Mouse (Mus musculus) kidney, embryonic 14.5 days (tissue): Measurements from ENCODE around the gene Acss3. TPM values are rescaled to one million over a fixed set of nuclear protein-coding genes. Genes with fewer than 3 reads are reported as not detected.

Source experiments
- ATAC-seq: fragments of 200-750 bp; cut with Nextera tagmentation; 2 replicates; pipeline ENCODE4 v1.8.0; 2017; ENCODE audit warnings: moderate number of reproducible peaks, mild to moderate bottlenecking, moderate TSS enrichment, moderate library complexity; ENCODE audit not compliant: low FRiP score, low TSS enrichment
- H3K27ac ChIP-seq: fragments of 300-500 bp; sonication (generic); 2 replicates; pipeline ENCODE4 v1.5.1; 2014; ENCODE audit warnings: low read depth, mild to moderate bottlenecking, low read length, moderate library complexity, mixed read lengths
- H3K27me3 ChIP-seq: fragments of 300-500 bp; sonication (generic); 2 replicates; pipeline ENCODE4 v1.6.1; 2014; ENCODE audit warnings: mild to moderate bottlenecking, low read length; ENCODE audit not compliant: control insufficient read depth, insufficient read depth
- H3K36me3 ChIP-seq: fragments of 300-500 bp; sonication (generic); 2 replicates; pipeline ENCODE4 v1.6.1; 2014; ENCODE audit warnings: low read length, mixed read lengths; ENCODE audit not compliant: control insufficient read depth, insufficient read depth
- H3K4me1 ChIP-seq: fragments of 300-500 bp; sonication (generic); 2 replicates; pipeline ENCODE4 v1.6.1; 2014; ENCODE audit warnings: low read length, mixed read lengths; ENCODE audit not compliant: control insufficient read depth, insufficient read depth
- H3K4me2 ChIP-seq: fragments of 300-500 bp; sonication (generic); replicated peaks from 2 replicates; pipeline ENCODE4 v1.6.1; 2014; ENCODE audit warnings: low read depth, mild to moderate bottlenecking, low read length
- H3K4me3 ChIP-seq: fragments of 300-500 bp; sonication (generic); 2 replicates; pipeline ENCODE4 v1.5.1; 2014; ENCODE audit warnings: mild to moderate bottlenecking, low read length
- H3K9ac ChIP-seq: fragments of 300-500 bp; sonication (generic); 2 replicates; pipeline ENCODE4 v1.6.1; 2014; ENCODE audit warnings: low read depth, mild to moderate bottlenecking, low read length, moderate library complexity
- H3K9me3 ChIP-seq: fragments of 300-500 bp; sonication (generic); 2 replicates; pipeline ENCODE4 v1.6.1; 2016; ENCODE audit warnings: low read length; ENCODE audit not compliant: control insufficient read depth
- WGBS: fragments of 180-500 bp; shearing (Covaris S2); extraction: QIAGEN DNeasy Blood & Tissue Kit; methylation state at CpG from one replicate; pipeline ENCODE4 v1.1.7; 2014; 5-methylcytosine and 5-hydroxymethylcytosine counted together
- polyA plus RNA-seq: library from polyadenylated mRNA; unstranded; fragments of >200 nt; fragmentation: Nextera tagmentation; extraction: Ambion mirVana; gene quantifications from 2 replicates; pipeline ENCODE4 v1.2.1, GENCODE M21; 2014

Gene Acss3
- 2.5 and 3.4 TPM in 2 replicates for polyA plus RNA-seq

GRCm38 (mm10) chr10:107123529-107124335, at the start of gene Acss3:
Gene Acss3, minus strand, starts transcription at chr10:107123668.
- peak within 1 kb of the TSS; percentile 51 for H3K4me3 ChIP-seq
- no peak within 1 kb of the TSS for H3K27ac ChIP-seq
- H3K9ac ChIP-seq = peak within 1 kb of the TSS; percentile 66
- no peaks in the 10 kb centered on the region for H3K9me3 ChIP-seq
- no peaks in the 10 kb centered on the region for H3K36me3 ChIP-seq
- peak within 1 kb of the TSS; percentile 78 for H3K4me2 ChIP-seq
- H3K27me3 ChIP-seq = no peaks in the 10 kb centered on the region
- no peaks in the 10 kb centered on the region for H3K4me1 ChIP-seq
- peak; percentile 98 for ATAC-seq
- 3% methylated on average over 17 of the region's 17 CpGs for WGBS

- no peak overlapping the region for H3K27ac ChIP-seq
- WGBS = 80% methylated on average over 3 of the region's 3 CpGs
- ATAC-seq = no peak
- H3K4me2 ChIP-seq = no peak overlapping the region
- H3K27me3 ChIP-seq = no peaks in the 10 kb centered on the region
- no peaks in the 10 kb centered on the region for H3K36me3 ChIP-seq
- H3K4me1 ChIP-seq = no peaks in the 10 kb centered on the region
- H3K4me3 ChIP-seq = no peak overlapping the region
- no peaks in the 10 kb centered on the region for H3K9me3 ChIP-seq
- no peak overlapping the region for H3K9ac ChIP-seq
Observed at GRCm38 (mm10) chr10:107172003-107172689, 48.7 kb upstream of the Acss3 start.

- H3K4me3 ChIP-seq = no peak overlapping the region
- H3K9me3 ChIP-seq = no peaks in the 10 kb centered on the region
- no peak overlapping the region for H3K9ac ChIP-seq
- no peaks in the 10 kb centered on the region for H3K36me3 ChIP-seq
- no peak overlapping the region for H3K27ac ChIP-seq
- H3K27me3 ChIP-seq = no peaks in the 10 kb centered on the region
- no peak overlapping the region for H3K4me2 ChIP-seq
- 93% methylated on average over 3 of the region's 3 CpGs for WGBS
- ATAC-seq = no peak
- H3K4me1 ChIP-seq = no peaks in the 10 kb centered on the region
Observed at GRCm38 (mm10) chr10:107166486-107166885, 43.0 kb upstream of the Acss3 start.

- Histone ChIP-seq H3K4me2 (no peak overlapping the region), H3K27ac (no peak overlapping the region), H3K27me3 (no peaks in the 10 kb centered on the region), H3K9ac (no peak overlapping the region), H3K4me1 (no peaks in the 10 kb centered on the region), H3K9me3 (no peaks in the 10 kb centered on the region), H3K4me3 (no peak overlapping the region), H3K36me3 (no peaks in the 10 kb centered on the region)
- WGBS = 83% methylated on average over 1 of the region's 1 CpGs
- no peak for ATAC-seq
Observed at GRCm38 (mm10) chr10:107148759-107149158, 25.3 kb upstream of the Acss3 start.

- no peaks in the 10 kb centered on the region for H3K27me3 ChIP-seq
- 19% methylated on average over 1 of the region's 1 CpGs for WGBS
- no peak for ATAC-seq
- no peaks in the 10 kb centered on the region for H3K36me3 ChIP-seq
- H3K4me1 ChIP-seq = no peaks in the 10 kb centered on the region
- H3K9ac ChIP-seq = no peak overlapping the region
- no peaks in the 10 kb centered on the region for H3K9me3 ChIP-seq
- H3K4me3 ChIP-seq = no peak overlapping the region
- no peak overlapping the region for H3K4me2 ChIP-seq
- no peak overlapping the region for H3K27ac ChIP-seq
Observed at GRCm38 (mm10) chr10:107144016-107144415, 20.5 kb upstream of the Acss3 start.

GRCm38 (mm10) chr10:107142910-107143309, 19.4 kb upstream of the Acss3 start:
- Histone ChIP-seq H3K27me3 (no peaks in the 10 kb centered on the region), H3K4me2 (no peak overlapping the region), H3K9me3 (no peaks in the 10 kb centered on the region), H3K36me3 (no peaks in the 10 kb centered on the region), H3K27ac (no peak overlapping the region), H3K4me3 (no peak overlapping the region), H3K4me1 (no peaks in the 10 kb centered on the region), H3K9ac (no peak overlapping the region)
- no peak for ATAC-seq
- 85% methylated on average over 1 of the region's 1 CpGs for WGBS

- Histone ChIP-seq H3K9ac (peak overlapping the region; percentile 66), H3K4me2 (peak overlapping the region; percentile 78), H3K36me3 (no peaks in the 10 kb centered on the region), H3K27ac (no peak overlapping the region), H3K4me1 (no peaks in the 10 kb centered on the region), H3K4me3 (peak overlapping the region; percentile 51), H3K9me3 (no peaks in the 10 kb centered on the region), H3K27me3 (no peaks in the 10 kb centered on the region)
- ATAC-seq = peak; percentile 76
- WGBS = 10% methylated on average over 9 of the region's 9 CpGs
Observed at GRCm38 (mm10) chr10:107122744-107123528, 532 bp downstream of the Acss3 start.

- Histone ChIP-seq H3K27ac (no peak overlapping the region), H3K4me3 (no peak overlapping the region), H3K9ac (no peak overlapping the region), H3K36me3 (no peaks in the 10 kb centered on the region), H3K27me3 (no peaks in the 10 kb centered on the region), H3K4me1 (no peaks in the 10 kb centered on the region), H3K4me2 (no peak overlapping the region), H3K9me3 (no peaks in the 10 kb centered on the region)
- ATAC-seq = no peak
- WGBS = 94% methylated on average over 9 of the region's 9 CpGs
Observed at GRCm38 (mm10) chr10:107121301-107121700, 2.2 kb downstream of the Acss3 start.
